Mouse (Mus musculus): ENCODE data around the gene Rbm5.

Rbm5 gene

GRCm38 (mm10) chr9:107701594-107701993, 69.2 kb downstream of the Rbm5 start:
- no peak for DNase-seq (ENCODE audit: extremely low spot score, low read depth, low spot score)

GRCm38 (mm10) chr9:107700114-107700571, 70.7 kb downstream of the Rbm5 start:
- DNase-seq (ENCODE audit: extremely low spot score, low read depth, low spot score): no peak

GRCm38 (mm10) chr9:107699376-107699980, 71.3 kb downstream of the Rbm5 start:
- no peak for DNase-seq (ENCODE audit: extremely low spot score, low read depth, low spot score)

GRCm38 (mm10) chr9:107698611-107699190, 72.1 kb downstream of the Rbm5 start:
- DNase-seq (ENCODE audit: extremely low spot score, low read depth, low spot score): no peak

GRCm38 (mm10) chr9:107697811-107698521, 72.8 kb downstream of the Rbm5 start:
- no peak for DNase-seq (ENCODE audit: extremely low spot score, low read depth, low spot score)

GRCm38 (mm10) chr9:107696845-107697610, 73.8 kb downstream of the Rbm5 start:
- DNase-seq (ENCODE audit: extremely low spot score, low read depth, low spot score): no peak

- DNase-seq (ENCODE audit: extremely low spot score, low read depth, low spot score): no peak
These were observed 74.7 kb downstream of the Rbm5 start for GRCm38 (mm10) chr9:107696106-107696479.

- DNase-seq (ENCODE audit: extremely low spot score, low read depth, low spot score): no peak
These were observed 75.2 kb downstream of the Rbm5 start for GRCm38 (mm10) chr9:107695441-107696105.

GRCm38 (mm10) chr9:107694627-107695026, 76.2 kb downstream of the Rbm5 start:
- no peak for DNase-seq (ENCODE audit: extremely low spot score, low read depth, low spot score)

- DNase-seq (ENCODE audit: extremely low spot score, low read depth, low spot score): no peak
These were observed 77.3 kb downstream of the Rbm5 start for GRCm38 (mm10) chr9:107693433-107693987.

- DNase-seq (ENCODE audit: extremely low spot score, low read depth, low spot score): no peak
These were observed 78.0 kb downstream of the Rbm5 start for GRCm38 (mm10) chr9:107692785-107693184.

GRCm38 (mm10) chr9:107690391-107690790, 80.4 kb downstream of the Rbm5 start:
- DNase-seq (ENCODE audit: extremely low spot score, low read depth, low spot score): no peak

Data from hindlimb bud, embryonic 11.5 days (tissue).